Mouse (Mus musculus): ENCODE results near the gene Gm5941.
"Not testable (repeated sequence)": the region's sequence is repeated elsewhere in the genome, so short reads cannot be mapped to it uniquely, and the experiment has no call there.

Gm5941 gene

DNA sequence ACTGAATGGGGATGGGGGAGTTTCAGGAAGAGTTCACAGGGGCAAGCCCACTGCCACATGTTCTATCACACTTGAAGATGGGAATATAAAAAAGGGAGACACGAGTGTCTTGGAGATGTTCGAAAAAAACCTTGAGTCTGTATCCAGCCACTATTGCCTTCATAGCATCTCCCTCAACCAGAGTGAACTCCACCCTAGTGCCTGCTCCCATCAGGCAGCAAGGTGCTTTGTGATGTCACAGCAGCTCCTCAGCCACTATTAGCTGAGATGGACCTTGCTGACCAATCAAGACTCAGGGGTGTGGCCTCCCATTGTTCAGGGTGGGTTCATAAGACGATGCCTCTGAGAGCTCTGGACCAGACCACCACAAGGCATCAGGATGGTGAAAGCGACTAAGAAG, at the start of gene Gm5941:
Gene Gm5941 (plus strand): TSS at position 301 of the 400 bp plus-strand sequence.
- DNase-seq (ENCODE audit: low spot score): not testable (repeated sequence)

DNA sequence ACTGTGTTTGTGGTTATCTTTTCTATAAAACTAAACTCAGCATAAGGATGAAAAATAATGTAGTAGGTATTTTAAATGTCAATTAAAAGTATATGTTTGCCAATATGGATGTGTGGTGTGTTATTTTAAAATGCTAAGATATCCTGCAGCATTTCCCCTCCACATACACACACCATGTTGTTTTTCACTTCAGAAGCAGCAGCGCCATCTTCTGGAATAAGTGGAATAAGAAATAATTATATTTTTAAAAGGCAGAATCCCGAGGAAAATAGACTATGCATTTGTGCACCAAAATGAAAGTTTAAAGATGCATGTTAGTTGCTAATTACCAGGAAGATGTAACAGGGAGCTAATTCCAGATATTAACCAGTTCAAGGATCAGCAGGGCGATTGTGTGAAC, 29.3 kb upstream of the Gm5941 start:
- no peak for DNase-seq (ENCODE audit: low spot score)

DNA sequence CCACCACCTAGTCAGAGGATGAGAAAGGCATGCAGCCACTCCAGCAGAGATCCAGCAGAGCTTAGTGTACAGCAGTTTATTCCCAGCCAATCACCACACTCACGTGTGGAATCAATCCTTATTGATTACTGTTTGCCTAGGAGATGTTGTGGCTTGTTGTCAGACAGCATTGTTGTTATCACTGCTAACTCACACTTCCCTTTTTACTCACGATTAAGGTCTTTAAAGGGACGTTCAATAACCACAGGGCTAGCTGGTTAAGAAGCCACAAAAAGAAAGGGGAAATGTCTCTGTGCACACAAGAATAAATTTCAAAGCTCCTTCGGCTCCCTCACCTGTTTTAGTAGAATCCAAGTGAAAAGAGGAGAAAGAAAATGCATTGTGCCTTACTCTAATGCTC, 25.0 kb upstream of the Gm5941 start:
- no peak for DNase-seq (ENCODE audit: low spot score)

DNA sequence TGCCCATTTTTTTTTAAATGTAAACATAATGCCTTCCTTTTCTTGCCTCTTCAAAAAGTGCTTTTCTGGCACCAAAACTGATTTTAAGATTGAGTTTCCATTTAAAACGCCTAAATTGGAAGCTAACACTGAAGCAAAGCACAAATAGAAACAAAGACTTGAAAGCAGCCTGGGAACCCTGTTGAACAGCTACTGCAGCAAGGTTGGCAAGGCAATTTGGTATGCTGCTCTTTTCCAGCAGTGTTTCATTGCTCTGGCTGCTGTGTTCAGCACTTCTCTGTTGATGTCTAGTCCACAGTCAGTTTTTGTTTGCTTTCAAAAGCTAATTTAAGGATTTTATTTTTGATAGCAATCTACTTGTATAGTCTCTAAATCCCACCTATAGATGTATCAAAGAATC, 8.5 kb downstream of the Gm5941 start:
- DNase-seq (ENCODE audit: low spot score): no peak

DNA sequence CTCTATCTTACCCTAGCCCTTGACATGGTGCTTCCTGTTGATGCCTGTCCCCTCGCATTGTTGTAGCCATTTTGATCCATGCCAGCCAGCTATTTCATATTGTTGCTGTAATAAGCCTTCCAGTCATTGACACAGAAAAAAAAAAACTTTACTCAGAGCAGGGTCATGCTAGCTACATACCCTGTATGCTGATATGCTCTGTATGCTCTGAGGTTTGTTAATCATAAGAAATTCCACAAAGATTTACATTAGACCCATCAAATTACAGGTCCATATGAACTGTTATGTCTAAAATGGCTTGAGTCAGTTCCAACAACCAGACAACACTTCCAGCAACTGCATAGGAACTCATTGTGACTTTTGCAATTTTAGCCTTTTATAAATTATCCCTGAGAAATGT, 38.1 kb downstream of the Gm5941 start:
- DNase-seq (ENCODE audit: low spot score): no peak
